Mouse (Mus musculus) midbrain, embryonic 10.5 days (tissue): ENCODE measurements at regions not wholly inside any gene's neighbourhood (a gene's known extent, or its start where the extent isn't known, plus 50 kb on each side); places are given as distances from the start of the nearest gene placed in this dataset.

ENCODE experiments used
- DNase-seq: peaks from one replicate; pipeline ENCODE4 v3.0.0-alpha.2; 2017; ENCODE audit warnings: low spot score
- H3K27ac ChIP-seq: fragments of 300-500 bp; sonication (generic); replicated peaks from 2 replicates; pipeline ENCODE4 v1.5.1; 2016; ENCODE audit warnings: mild to moderate bottlenecking
- H3K27me3 ChIP-seq: fragments of 300-500 bp; sonication (generic); 2 replicates; pipeline ENCODE4 v1.6.1; 2016; ENCODE audit warnings: low read depth, mild to moderate bottlenecking; ENCODE audit not compliant: poor library complexity, severe bottlenecking
- H3K36me3 ChIP-seq: fragments of 300-500 bp; sonication (generic); 2 replicates; pipeline ENCODE4 v1.6.1; 2016; ENCODE audit warnings: mild to moderate bottlenecking, moderate library complexity
- H3K4me1 ChIP-seq: fragments of 300-500 bp; sonication (generic); 2 replicates; pipeline ENCODE4 v1.6.1; 2016
- H3K4me3 ChIP-seq: fragments of 300-500 bp; sonication (generic); 2 replicates; pipeline ENCODE4 v1.5.1; 2016; ENCODE audit warnings: mild to moderate bottlenecking, moderate library complexity
- H3K9me3 ChIP-seq: fragments of 300-500 bp; sonication (generic); replicated peaks from 2 replicates; pipeline ENCODE4 v1.6.1; 2016; ENCODE audit warnings: mild to moderate bottlenecking
- WGBS: fragments of 180-500 bp; shearing (Covaris S2); methylation state at CpG from one replicate; pipeline ENCODE4 v1.1.7; 2016; 5-methylcytosine and 5-hydroxymethylcytosine counted together

DNA sequence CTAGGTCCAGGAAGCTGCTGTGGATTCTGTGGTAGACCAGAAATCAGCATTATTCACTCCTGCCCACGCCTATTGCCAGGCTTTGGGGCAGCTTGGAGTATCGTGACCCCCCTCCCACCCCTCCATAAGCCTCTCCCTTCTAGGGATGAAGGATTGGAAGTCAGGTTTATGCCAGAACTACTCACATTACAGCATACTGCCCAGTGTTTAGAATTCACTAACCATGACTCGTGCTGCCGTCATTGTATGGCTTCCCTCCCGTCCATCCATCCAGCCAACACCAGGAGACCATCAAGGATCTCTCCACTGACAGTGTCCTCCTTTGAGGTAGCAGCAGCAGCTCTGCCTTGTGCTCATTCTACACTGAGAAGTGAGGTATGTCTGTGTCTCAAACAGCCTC is 62.4 kb upstream of the Ret start:
- H3K9me3 ChIP-seq, result no peaks in the 10 kb centered on the region
- WGBS, result 84% methylated on average over 5 of the region's 5 CpGs
- no peak overlapping the region for H3K27ac ChIP-seq
- H3K27me3 ChIP-seq, result peaks cover 11% of the 10 kb centered on the region; the same call in 1 of the 2 replicates
- H3K36me3 ChIP-seq, result no peaks in the 10 kb centered on the region
- H3K4me3 ChIP-seq, result no peak overlapping the region
- peaks cover 31% of the 10 kb centered on the region for H3K4me1 ChIP-seq
- DNase-seq, result no peak

DNA sequence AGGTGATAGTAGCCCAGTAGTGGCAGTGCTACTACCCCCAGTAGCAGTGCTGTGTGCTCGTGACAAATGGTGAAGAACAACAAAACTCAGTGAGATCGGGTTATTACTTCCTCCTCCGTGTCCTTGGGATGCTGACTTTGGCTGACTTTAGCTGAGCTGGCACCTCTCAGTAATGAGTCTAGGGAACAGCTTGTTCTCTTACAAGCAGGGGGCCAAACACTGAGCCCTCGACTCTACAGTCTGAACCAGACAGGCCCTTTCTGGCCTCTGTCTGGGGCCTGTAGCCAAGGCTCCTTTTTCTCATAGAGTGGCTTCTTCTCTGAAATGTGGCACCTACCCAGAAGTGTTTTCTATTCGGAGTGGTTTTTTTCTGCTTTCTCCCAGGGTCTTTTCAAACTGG is 57.4 kb upstream of the Ret start:
- 81% methylated on average over 5 of the region's 5 CpGs for WGBS
- Histone ChIP-seq H3K27me3 (no peaks in the 10 kb centered on the region), H3K36me3 (no peaks in the 10 kb centered on the region), H3K4me3 (no peak overlapping the region), H3K9me3 (no peaks in the 10 kb centered on the region), H3K4me1 (no peaks in the 10 kb centered on the region), H3K27ac (no peak overlapping the region)
- no peak for DNase-seq

DNA sequence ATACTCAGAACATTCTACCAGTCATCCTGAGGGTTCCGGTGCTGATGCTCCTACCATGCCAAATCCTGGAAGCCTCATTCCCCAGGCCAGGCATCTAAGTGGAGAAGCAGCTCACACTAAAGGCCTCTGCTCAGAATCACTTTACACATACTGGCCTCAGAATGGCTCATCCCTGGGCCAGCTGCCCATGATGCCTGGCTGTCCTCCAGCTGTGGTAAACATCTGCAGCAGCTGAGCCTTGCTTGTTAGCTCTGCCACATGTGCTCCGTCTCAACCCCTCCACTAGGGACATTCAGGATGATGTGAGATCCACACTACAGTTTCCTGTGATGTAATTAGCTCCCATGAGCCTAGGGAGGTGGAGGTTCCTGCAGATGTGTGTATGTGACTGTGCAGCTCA is 55.2 kb upstream of the Ret start:
- 92% methylated on average over 2 of the region's 2 CpGs for WGBS
- DNase-seq, result no peak
- Histone ChIP-seq H3K4me1 (peaks cover 3% of the 10 kb centered on the region; the same call in 1 of the 2 replicates), H3K27me3 (no peaks in the 10 kb centered on the region), H3K36me3 (no peaks in the 10 kb centered on the region), H3K27ac (no peak overlapping the region), H3K9me3 (no peaks in the 10 kb centered on the region), H3K4me3 (no peak overlapping the region)

DNA sequence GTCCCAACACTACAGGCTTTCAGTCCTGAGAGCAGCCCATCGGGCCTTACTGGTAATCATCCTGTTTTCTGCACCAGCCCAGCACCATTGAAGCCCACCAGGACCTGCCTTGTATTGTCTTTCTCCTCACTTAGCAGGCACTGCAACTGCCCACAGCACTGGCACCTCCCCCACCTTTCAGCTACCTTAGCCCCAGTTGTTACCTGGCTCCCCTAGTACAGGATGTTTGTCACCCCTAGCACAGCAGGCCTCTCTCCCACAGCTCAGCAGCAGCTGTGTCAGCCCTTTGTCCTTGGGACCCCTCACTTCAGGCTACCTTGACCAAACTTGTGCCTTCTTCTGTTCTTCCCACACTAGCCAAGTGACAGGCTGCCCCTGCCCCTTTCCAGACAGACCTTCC is 53.6 kb upstream of the Ret start:
- Histone ChIP-seq H3K27me3 (no peaks in the 10 kb centered on the region), H3K4me3 (no peak overlapping the region)
- WGBS, result 59% methylated on average over 1 of the region's 1 CpGs

DNA sequence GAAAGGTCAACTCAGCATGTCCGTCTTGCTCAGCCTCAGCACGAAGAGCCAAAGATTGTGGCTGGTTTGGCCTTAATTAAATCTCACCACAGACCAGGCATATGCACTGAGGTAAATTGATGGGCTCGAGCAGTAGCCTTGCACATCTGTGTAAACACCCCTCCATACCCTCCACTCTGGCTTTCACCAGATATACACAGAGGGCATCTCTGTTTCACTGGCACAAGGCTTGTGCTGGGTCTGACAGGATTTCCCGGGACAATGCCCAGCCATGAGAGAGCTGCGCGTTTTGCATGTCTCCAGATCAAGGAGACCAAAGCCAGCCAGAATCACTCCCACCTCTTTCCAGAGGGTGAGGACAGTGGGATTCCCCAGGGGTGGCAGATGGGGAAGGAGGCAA is 52.5 kb upstream of the Ret start:
- peaks cover 3% of the 10 kb centered on the region; the same call in 1 of the 2 replicates for H3K4me1 ChIP-seq

More for the DNA sequence above, 53.6 kb upstream of the Ret start:
- Histone ChIP-seq H3K36me3 (no peaks in the 10 kb centered on the region), H3K9me3 (no peaks in the 10 kb centered on the region), H3K27ac (no peak overlapping the region), H3K4me1 (peaks cover 3% of the 10 kb centered on the region; the same call in 1 of the 2 replicates)
- no peak for DNase-seq

More for the DNA sequence above, 52.5 kb upstream of the Ret start:
- no peak overlapping the region for H3K27ac ChIP-seq
- no peak for DNase-seq
- WGBS, result 84% methylated on average over 6 of the region's 6 CpGs
- no peaks in the 10 kb centered on the region for H3K9me3 ChIP-seq
- H3K27me3 ChIP-seq, result no peaks in the 10 kb centered on the region
- H3K4me3 ChIP-seq, result no peak overlapping the region
- no peaks in the 10 kb centered on the region for H3K36me3 ChIP-seq
